Mouse (Mus musculus) testis, postnatal 10 days (tissue): ENCODE results near the gene Cdk5rap3.

Source experiments
- DNase-seq: peaks from one replicate; pipeline ENCODE4 v3.0.0; 2021; ENCODE audit warnings: low spot score

The Cdk5rap3 gene

DNA sequence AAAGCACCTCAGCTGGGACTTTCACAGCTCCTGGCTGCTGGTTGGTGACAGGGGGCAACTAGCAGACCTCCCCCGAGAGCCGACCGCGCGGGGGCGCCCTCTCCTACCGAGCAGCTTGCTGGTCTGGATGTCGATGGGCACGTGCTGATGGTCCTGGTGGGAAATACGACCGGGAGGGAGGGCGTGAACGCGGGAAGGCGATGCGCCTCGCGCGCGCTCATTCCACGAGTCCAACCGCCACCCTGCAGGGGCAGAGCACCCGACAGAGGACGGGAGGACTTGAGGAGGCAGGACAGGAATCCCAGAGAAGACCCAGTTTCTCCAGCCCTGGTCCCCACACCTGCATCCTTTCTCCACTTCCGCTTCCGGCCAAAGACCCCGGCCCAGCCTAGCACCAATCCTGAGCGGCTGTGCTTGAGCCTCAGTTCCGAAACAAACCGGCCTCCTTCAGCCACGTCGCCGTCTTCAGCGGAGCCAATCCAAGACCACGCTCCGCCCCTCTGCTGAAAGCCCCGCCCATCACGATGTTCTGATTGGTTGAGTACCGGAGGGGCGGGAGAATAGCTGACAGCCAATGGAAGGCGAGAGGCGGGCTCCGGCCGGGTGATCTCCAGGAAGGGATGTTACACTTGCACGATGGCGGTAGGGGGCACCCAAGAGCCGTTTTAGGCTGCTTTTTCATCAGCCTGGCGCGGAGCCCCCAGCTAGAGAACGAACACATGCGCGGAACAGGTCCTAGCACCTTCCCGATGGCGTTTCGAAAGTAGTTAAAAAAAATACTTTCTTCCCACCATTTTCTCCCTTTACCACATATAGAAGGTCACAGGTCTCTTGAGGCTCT is at the start of gene Cdk5rap3:
TSS of gene Cdk5rap3 (minus strand) at position 453 of the 841 bp plus-strand sequence.
- DNase-seq, result peak; percentile 100

DNA sequence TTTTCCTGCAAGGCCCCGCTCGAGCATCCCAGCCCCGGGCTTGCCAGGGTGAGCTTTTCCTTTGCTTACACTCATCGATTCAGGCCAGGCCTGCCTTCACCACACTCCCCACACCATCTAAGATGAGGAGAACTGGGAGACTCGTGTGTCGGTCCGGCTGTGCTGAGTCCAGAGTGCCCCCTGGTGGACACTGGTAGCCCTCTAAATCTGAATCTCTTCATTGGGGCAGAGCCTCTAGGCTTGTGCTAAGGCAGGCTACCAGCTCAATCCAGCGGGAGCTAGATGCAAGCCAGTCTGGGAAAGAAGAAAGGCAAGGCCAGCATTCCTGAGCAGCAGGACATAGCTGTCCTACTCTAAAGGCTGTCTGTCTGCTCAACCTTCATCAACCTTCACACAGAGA is 47.3 kb upstream of the Cdk5rap3 start:
- peak; percentile 95 for DNase-seq

DNA sequence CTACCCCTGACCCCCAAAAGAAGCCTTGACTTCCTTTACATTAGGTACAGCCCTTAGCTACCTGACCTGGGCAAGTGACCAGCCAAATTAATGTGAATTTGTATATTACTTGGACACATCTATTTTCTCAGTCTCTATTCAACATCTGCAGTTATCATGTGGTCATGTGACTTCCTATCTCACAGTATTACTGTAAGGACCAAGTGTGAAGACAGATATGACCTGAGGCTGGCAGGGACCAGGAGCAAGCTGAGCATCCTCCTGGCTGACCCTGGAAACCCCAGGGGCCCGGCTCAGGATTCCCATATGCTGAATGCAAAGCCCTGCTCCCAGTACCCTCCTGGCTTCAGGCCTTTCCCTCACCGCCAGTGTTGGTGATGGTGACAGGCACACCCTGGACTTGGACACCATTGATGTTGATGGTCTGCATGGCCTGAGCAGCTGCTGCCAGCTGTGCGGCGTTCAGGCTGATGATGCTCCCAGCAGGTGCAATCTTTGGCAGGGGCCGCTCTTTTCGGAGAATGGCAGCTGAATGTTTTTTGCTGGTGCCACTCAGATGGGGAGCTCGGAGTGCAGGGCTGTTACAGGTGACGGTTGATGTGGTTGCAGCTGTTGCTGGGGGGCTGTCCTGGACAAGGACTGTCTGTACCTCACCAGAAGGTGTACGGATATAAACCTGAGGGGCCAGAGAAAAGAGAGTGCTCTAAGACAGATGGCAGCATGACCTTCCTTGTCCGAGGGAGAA is 40.9 kb upstream of the Cdk5rap3 start:
- no peak for DNase-seq

DNA sequence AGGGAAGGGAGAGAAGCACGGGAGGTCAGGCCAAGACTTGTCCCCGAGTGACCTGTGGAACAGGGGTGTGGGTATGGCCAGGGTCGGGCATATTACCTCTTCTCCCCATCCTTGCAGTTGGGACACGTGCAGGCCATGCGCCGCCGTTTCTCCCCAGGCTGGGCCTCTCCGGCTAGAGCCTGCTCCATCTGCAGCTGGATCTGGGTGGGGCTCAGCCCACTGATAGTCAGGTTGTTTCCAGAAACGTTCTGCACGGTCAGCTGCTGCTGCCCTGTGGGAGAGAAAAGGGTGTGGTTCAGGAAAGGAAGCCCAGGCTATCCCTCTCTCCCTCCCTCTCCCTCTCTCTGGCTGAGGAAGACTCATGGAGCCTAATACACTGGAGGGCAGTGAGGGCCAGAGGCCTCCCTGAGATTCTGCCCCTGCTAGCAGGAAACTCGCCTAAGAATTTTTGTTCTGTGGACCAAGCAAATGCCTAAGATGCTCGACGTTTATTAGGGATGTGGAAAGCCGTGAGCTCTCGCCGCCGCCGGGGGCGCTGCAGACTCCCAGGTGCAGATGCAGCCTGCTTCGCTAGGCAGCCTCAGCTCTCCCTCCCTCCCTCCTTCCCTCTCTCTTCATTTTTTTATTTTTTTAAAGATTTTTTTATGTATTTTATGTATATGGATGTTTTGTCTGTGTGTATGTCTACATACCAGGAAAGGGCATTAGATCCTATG is 39.9 kb upstream of the Cdk5rap3 start:
- peak; percentile 68 for DNase-seq

DNA sequence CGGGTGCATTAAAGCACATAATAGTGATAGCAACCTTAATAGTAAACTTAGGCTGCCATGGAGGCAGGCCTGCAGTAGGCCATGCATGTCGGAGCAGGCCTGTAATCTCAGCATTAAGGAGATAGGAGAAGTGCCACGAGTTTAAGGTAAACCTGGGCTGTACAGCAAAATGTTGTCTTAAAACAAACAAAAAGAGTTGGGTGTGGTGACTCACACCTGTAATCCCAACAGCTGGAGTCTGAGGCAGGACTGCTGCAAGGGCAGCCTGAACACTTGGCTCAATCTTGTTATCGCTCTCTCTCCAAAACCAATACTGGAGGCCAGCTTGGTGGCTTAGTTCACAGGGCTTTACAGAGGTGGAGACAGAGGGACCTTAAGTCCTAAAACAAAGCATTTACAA is 38.8 kb upstream of the Cdk5rap3 start:
- no peak for DNase-seq

DNA sequence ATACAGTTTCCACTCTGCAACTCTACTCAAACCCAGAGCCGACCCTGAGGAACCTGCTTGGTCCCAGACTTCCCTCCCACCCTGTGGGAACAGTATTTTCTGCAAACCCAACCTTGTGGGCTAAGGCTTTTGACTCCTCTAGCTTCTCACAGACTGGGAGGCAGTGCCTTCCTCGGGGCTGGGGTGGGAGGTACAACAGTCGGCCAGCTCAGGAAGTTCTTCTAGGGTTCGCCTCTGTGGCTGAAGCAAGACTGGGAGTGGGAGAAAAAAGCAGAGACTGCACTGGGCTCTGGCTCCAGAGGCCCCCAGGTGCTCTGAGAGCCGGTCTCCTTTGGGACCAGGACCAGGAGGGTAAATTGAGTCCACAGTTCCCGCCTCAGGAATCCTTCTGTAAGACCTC is 36.6 kb upstream of the Cdk5rap3 start:
- no peak for DNase-seq

DNA sequence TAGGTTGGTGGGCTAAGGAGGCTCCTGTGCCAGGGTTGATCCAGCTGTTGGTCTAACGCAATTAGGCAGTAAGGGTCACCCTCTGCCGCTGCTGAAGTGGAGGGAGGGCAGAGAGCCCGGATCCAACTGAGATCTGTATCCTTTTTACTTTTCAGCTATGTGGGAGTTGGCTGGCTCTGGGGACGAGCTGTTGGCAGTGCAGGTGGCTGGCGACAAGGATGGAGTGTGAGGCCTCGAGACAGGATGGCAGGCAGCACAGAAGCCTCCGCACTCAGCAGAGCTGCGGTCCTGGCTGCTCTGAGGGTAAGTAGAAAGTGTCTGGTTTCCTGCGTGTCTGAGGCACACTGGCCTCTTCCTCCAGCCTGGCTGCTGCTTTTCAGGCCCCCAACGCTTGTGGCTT is 36.1 kb upstream of the Cdk5rap3 start:
- DNase-seq, result no peak

GRCm38 (mm10) chr11:96950767-96951166 is 34.5 kb upstream of the Cdk5rap3 start:
- DNase-seq, result no peak

- no peak for DNase-seq
Measured at GRCm38 (mm10) chr11:96947849-96948248, 31.6 kb upstream of the Cdk5rap3 start.

DNA sequence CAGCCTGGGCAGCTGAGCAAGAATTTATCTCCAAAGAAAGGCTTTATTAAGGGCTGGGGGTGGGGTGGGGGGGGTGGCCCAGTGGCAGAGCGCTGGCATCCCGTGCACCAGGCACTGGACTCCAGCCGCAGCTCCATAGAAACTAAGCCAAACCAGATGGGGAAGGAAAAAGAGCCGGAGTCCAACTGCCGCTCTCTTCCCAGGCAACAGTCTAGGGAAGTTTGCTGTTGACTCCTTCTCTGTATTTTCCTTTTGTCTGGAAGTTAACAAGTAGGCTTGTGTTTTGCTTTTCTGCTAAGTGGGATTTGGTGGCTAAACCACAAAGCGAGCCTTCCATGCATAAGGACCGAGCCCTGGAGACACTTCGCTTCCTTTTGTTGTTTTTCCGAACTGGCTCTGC is 30.2 kb upstream of the Cdk5rap3 start:
- no peak for DNase-seq

GRCm38 (mm10) chr11:96944844-96945580 is 28.7 kb upstream of the Cdk5rap3 start:
- no peak for DNase-seq

DNA sequence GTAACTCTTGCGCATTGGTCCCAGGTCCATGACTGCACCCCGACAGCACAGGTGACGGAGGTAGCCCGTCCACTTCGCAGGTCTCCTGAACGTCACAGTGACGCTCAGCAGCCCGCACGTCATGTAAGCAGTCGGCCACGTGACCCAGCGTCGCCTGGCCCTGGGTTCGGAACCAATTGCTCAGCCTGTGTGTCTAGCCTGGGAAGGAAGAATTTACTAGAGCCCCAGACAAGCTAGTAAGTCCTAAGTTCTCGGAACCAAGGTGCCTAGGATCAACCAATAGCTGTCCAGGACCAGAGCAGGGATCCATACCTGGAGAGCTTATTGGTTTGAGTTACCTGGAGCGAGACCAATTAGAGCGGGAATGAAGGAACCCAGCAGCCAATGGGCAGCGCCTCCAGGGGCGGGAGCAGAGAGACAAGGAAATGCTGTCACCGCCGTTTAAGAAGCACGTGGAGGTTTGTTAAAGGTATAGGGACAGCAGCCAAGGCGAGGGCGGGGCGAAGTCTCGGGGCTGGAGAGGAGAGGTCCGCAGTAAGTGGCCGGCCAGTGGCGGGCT is 27.5 kb upstream of the Cdk5rap3 start, which contains the start of gene Pnpo:
TSS of gene Pnpo (minus strand) at position 241 of the 559 bp plus-strand sequence.
- peak; percentile 89 for DNase-seq

DNA sequence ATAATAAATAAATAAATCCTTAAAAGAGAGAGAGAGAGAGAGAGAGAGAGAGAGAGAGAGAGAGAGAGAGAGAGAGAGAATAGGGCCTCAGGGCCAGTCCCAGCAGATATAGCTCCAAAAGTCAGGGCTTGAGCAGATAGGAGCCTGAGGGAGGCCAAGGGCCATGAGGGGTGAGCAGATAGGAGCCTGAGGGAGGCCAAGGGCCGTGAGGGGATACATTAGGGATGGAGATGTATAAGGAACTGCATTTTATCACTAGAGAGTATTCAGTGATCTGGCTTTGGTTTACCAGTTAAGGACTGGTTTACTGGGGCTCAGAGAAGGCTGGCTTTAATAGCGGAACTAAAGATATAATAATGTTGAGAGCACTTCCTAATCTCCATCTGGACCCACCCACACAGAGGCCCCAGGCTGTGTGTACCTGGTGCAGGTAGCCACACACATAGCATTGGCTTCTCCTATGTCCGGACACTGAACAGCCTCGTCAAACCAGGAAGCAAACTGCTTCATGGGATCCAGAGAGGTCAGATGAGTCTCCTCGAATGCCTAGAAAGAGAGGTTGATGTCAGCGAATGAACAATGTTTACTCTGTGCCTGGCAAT is 25.8 kb upstream of the Cdk5rap3 start:
- DNase-seq, result no peak

DNA sequence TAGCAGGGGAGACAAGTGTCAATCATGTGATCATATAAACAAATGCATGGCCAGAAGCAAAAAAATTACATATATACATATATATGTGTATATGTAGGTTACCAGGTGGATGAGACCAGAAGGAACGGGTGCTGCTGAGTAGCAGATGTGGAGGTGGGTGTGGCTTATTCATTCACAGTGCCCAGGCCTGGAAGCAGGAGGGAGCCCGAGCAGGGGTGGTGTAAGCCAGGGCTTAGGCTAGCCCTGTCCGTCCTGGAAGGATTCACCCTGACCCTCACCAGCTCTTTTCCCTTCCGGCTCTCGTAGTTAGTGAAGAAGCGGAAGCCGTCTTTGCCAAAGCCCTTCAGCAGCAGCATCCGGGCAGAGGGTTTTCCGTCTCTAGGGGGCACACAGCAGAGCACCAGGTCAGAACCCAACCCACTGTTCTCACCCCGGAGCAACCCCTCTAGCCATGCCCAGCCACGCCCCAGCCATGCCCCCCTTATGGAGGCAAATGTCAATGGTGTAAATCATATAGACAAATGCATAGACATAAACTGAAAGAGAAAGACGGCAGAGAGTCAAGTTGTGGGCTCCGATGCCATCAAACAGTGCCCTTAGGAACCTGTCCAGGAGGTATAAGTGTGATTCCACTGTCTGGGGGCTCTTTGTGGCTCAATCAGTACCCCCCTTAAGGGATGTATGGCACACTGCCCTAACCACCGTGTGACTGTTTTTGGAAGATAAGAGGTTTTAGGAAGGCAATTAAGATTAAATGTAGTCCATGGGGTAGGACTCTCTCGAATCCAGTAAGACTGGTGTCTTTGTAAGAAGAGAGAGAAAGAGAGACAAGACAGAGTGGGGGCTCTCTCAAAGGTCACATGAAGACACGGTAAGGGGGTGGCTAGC is 24.5 kb upstream of the Cdk5rap3 start:
- no peak for DNase-seq

DNA sequence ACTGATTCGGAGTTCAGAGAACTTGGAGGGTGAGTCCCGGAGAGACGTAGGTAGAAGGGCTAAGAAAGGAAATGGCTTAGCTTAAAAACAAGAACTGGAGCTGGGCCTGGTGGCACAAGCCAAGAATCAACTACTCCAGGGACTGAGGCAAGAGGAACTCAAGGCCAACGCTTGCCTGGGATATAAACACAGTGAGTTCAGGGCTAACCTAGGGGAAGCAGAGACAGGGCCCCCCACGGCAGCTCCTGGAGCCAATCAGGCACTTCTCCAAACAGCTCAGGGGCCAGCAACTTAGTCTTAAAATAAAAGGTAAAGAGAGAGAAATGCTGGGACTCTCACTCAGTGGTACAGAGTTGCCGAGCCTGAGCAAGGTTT is 22.1 kb upstream of the Cdk5rap3 start:
- no peak for DNase-seq

DNA sequence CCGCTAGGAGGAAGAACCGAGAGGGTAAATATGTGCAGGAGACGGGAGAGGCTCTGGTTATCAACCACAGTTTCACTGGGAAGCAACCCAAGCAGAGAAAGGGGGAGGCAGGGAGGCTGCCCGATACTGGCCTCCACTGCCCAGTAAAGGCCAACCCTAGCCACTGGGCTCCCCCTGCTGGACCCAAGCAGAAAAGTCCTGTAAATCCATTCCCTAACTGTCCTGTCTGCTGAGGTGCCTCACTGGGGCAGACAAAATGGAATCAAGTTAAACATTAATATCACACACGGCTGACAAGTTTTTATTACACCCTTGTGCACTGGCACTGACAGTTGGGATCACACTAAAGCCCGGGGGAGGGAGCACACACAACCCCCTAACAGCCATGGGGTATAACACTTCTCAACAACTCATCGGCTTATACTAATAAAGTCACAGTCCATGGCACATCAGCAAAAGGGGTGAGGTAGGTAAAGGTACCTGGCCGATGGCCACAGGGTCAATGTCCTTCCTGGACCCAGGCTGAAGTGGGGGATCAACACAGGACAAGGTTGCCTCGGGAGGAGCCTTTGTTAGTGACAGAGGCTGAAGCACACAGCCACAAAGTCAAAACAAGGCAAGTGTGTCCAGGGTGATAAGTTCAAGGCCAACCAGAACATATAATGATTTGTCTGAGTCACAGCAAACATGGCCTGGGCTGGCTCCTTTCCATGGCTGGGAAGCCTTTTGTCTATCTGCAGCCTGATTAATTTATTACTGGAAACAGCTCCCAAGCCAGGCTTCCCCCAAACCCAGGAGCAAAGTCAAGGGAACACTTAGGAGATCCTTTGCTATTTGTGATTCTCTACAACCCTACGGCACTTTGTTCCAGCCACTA is 21.5 kb upstream of the Cdk5rap3 start:
- peak; percentile 84 for DNase-seq

DNA sequence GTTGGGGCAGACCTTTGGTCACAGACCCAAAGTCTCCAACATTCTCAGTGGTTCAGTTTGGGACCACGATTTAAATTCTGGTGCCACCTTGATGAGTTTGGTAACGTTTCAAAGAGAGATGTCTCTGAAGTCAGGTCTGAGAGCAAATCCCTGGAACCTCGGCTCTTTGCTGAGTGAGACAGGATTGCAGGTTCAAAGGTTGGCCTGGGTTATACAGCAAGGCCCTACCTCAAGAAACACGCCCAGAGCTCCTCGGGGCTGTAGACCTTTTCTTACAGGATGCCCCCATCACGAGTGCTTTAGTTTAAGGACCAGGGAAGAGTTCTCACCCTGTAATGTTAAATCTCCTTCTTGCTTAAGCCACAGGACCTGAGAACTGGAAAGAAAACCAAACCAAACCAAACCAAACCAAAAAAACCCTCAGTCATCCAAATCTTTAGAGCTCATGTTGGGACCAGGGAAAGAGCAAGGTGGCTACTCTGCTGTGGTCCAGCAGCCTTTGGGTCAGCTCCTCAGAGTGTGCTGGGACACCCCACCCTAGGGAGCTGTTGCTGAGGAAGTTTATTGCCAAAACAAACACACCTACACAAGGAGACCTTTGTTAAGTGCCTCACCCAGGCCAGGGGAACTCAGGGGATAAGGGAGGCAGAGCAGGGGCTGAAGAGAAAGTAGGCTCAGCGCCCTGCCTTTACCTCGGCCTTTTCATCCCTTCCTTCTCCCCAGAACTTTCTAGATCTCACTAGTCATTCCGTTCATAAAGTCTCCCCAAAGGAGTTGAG is 19.8 kb upstream of the Cdk5rap3 start:
- DNase-seq, result no peak

- peak; percentile 82 for DNase-seq
Measured at GRCm38 (mm10) chr11:96934921-96935356, 18.6 kb upstream of the Cdk5rap3 start.
